ENCODE assay signal across 7 mouse cellular contexts in the genomic region with DNA sequence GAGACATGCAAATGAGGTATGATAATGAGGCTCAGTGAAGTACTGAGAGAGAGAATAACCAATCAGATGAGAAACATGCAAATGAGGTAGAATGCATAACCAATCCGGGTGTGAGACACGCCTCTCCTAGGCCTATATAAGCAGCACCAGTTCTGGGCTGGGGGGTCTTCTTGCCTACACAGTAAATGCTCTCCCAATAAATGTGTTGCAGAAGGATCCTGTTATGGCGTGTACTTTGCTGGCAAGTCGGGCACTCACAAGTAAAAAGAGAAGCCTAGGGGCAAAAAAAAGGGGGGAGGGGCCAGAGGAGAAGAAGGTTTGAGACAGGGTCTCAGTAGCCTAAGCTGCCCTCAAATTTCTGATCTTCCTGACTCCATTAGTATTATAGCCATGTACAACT. TPM values are rescaled to one million over a fixed set of nuclear protein-coding genes. Genes with fewer than 3 reads are reported as not detected.
DNase-seq lines count a peak whose midpoint lies in the region; ATAC-seq and TF ChIP-seq lines count a peak whose summit lies in the region.
"Not testable (repeated sequence)": the region's sequence is repeated elsewhere in the genome, so short reads cannot be mapped to it uniquely, and the experiment has no call there.
"Had no signal": no experiment of that assay in that cellular context is flagged by ENCODE, and none has a peak within 500 bp of the region (broad histone marks: within the 10 kb centered on the region; RNA-seq: fewer than 3 reads in every experiment).

No protein-coding gene starts in this region.

- not testable (repeated sequence) for TF ChIP-seq EP300 in CH12.LX (IDR thresholded peaks at IDR 0.05; ENCODE audit: low read length); MEL (IDR thresholded peaks at IDR 0.05; ENCODE audit: low read depth in 1 of 2, low read length in 2 of 2); liver, postnatal 0 days (IDR thresholded peaks at IDR 0.05; ENCODE audit: low read depth)

- H3K4me2 ChIP-seq in CH12.LX (ENCODE audit: insufficient read depth, low read depth, poor library complexity, severe bottlenecking); liver, postnatal 0 days (ENCODE audit: low read depth, low read length); midbrain, embryonic 11.5 days: not testable (repeated sequence)

- H3K4me1 ChIP-seq in CH12.LX (ENCODE audit: control insufficient read depth in 1 of 2, insufficient read depth in 2 of 2): peaks cover 59 to 91% of the 10 kb centered on the region in 2 experiments
- H3K4me1 ChIP-seq in MEL (ENCODE audit: control insufficient read depth in 1 of 2, insufficient read depth in 2 of 2, low read length in 2 of 2); liver, postnatal 0 days (ENCODE audit: insufficient read depth); midbrain, embryonic 11.5 days (ENCODE audit: control insufficient read depth, insufficient read depth, low read length): not testable (repeated sequence)

- TF ChIP-seq RAD21 in CH12.LX (IDR thresholded peaks at IDR 0.05; ENCODE audit: low read depth, low read length); MEL (IDR thresholded peaks at IDR 0.05; ENCODE audit: low read depth, low read length): not testable (repeated sequence)

- peaks cover 23 to 65% of the 10 kb centered on the region in 2 experiments for H3K36me3 ChIP-seq in CH12.LX (replicated peaks in 1 of 2; ENCODE audit: control insufficient read depth in 1 of 2, insufficient read depth in 1 of 2, low read length in 1 of 2)
- not testable (repeated sequence) for H3K36me3 ChIP-seq in MEL (ENCODE audit: control insufficient read depth in 1 of 2, insufficient read depth in 2 of 2, low read length in 2 of 2); liver, postnatal 0 days (replicated peaks; ENCODE audit: insufficient read depth, low read length); midbrain, embryonic 11.5 days (ENCODE audit: control insufficient read depth, insufficient read depth, low read length)

- TF ChIP-seq CTCF in CH12.LX (conservative IDR thresholded peaks at IDR 0.05 in 1 of 2, IDR thresholded peaks at IDR 0.05 in 1 of 2; ENCODE audit: low read depth in 2 of 2, low read length in 2 of 2); MEL (IDR thresholded peaks at IDR 0.05 in 2 of 3, conservative IDR thresholded peaks at IDR 0.05 in 1 of 3; ENCODE audit: control insufficient read depth in 1 of 3, insufficient read depth in 1 of 3, low read depth in 2 of 3, low read length in 3 of 3, poor library complexity in 1 of 3, severe bottlenecking in 1 of 3); liver, postnatal 0 days (IDR thresholded peaks at IDR 0.05; ENCODE audit: low read depth): not testable (repeated sequence)

- 86% methylated on average over 4 of the region's 4 CpGs for WGBS in liver, postnatal 0 days (ENCODE audit: insufficient replicate concordance)
- 95% methylated on average over 4 of the region's 4 CpGs for WGBS in midbrain, embryonic 11.5 days

- ATAC-seq in liver, postnatal 0 days: peak; percentile 12; the same call in 1 of the 2 replicates
- not testable (repeated sequence) for ATAC-seq in midbrain, embryonic 11.5 days (ENCODE audit: low FRiP score)

- not testable (repeated sequence) for H3K27me3 ChIP-seq in CH12.LX (replicated peaks); MEL (ENCODE audit: control insufficient read depth in 1 of 2, insufficient read depth in 2 of 2, low read length in 2 of 2); liver, postnatal 0 days (ENCODE audit: insufficient read depth, low read length); midbrain, embryonic 11.5 days (ENCODE audit: control insufficient read depth, insufficient read depth, low read length)

- H3K4me3 ChIP-seq in CH12.LX (replicated peaks in 1 of 3; ENCODE audit: low read depth in 2 of 3, low read length in 2 of 3, poor library complexity in 1 of 3); MEL (ENCODE audit: control insufficient read depth in 1 of 2, insufficient read depth in 1 of 2, low read depth in 2 of 2, low read length in 2 of 2); liver, postnatal 0 days (ENCODE audit: low read depth, low read length); midbrain, embryonic 11.5 days (ENCODE audit: low read depth, low read length): not testable (repeated sequence)

- peak overlapping the region; percentile 100 for H3K27ac ChIP-seq in CH12.LX (ENCODE audit: insufficient read depth, low read depth)
- H3K27ac ChIP-seq in MEL (ENCODE audit: control insufficient read depth, low read depth, low read length); liver, postnatal 0 days (ENCODE audit: low read depth); midbrain, embryonic 11.5 days (ENCODE audit: low read depth, low read length): not testable (repeated sequence)

- in situ Hi-C loops in CH12.LX (cut with MboI; ENCODE audit: low pct_ligation_motif_present, low pct_unique_long_range_greater_than_20kb, low sequenced_read_pairs): not testable (repeated sequence)

- peaks cover 18% of the 10 kb centered on the region for H3K9me3 ChIP-seq in CH12.LX (replicated peaks; ENCODE audit: low read length)
- H3K9me3 ChIP-seq in MEL (replicated peaks; ENCODE audit: insufficient read depth, low read length); liver, postnatal 0 days (ENCODE audit: low read length); midbrain, embryonic 11.5 days (ENCODE audit: control insufficient read depth, low read length): not testable (repeated sequence)

- not testable (repeated sequence) for DNase-seq in CH12.LX (ENCODE audit: extremely low read depth); MEL (ENCODE audit: low read depth, low spot score); liver, postnatal 0 days
- DNase-seq in midbrain, embryonic 11.5 days (ENCODE audit: low spot score, missing footprints): peak; percentile 79

- TF ChIP-seq POLR2A in CH12.LX (IDR thresholded peaks at IDR 0.05; ENCODE audit: low read depth, low read length); MEL (IDR thresholded peaks at IDR 0.05; ENCODE audit: control insufficient read depth in 1 of 2, insufficient read depth in 1 of 2, low read depth in 1 of 2, low read length in 2 of 2, poor library complexity in 1 of 2): not testable (repeated sequence)

- dilution Hi-C loops in CH12.LX (cut with MboI; ENCODE audit: extremely low pct_ligation_motif_present, extremely low pct_unique_long_range_greater_than_20kb, low sequenced_read_pairs): not testable (repeated sequence)

- not testable (repeated sequence) for H3K9ac ChIP-seq in CH12.LX (ENCODE audit: insufficient read depth, low read depth); MEL (ENCODE audit: control insufficient read depth, low read depth, low read length, poor library complexity, severe bottlenecking); liver, postnatal 0 days (replicated peaks); midbrain, embryonic 11.5 days (ENCODE audit: low read length)

- H3K79me2 ChIP-seq in CH12.LX (replicated peaks; ENCODE audit: control insufficient read depth, extremely low read depth, insufficient read depth, poor library complexity, severe bottlenecking): peaks cover 60% of the 10 kb centered on the region
- not testable (repeated sequence) for H3K79me2 ChIP-seq in MEL (ENCODE audit: control insufficient read depth, insufficient read depth, low read length, poor library complexity)

RNA-seq across cellular contexts. Expression of a gene that starts 20.9 kb away (rescaled TPM):
- 0.21 and 0.30 TPM in 2 replicates for total RNA-seq in CH12.LX (2012; rRNA removed)
- 0.11 and 0.20 TPM in 2 replicates for total RNA-seq in CH12.LX (2014; rRNA removed)
- 2.1 and 2.6 TPM in 2 replicates for polyA plus RNA-seq in CH12.LX (2012; ENCODE audit: insufficient read length, low read depth)
- total RNA-seq in MEL (2012; rRNA removed): 0.08 TPM in 1 of 2 replicates, not detected in the other
- under 1 TPM in 1 of 2 experiments, not detected in 1; 0.08 TPM for polyA plus RNA-seq in MEL (2012; ENCODE audit: insufficient read depth in 1 of 2, insufficient read length in 2 of 2, low read depth in 1 of 2, low replicate concordance in 2 of 2, missing spikeins in 1 of 2)
- polyA plus RNA-seq in liver, postnatal 0 days (2015; fragmentation: Nextera tagmentation; extraction: Ambion mirVana): 0.11 TPM in 1 of 2 replicates, not detected in the other
- 0.05 and 0.22 TPM in 2 replicates for polyA plus RNA-seq in midbrain, embryonic 11.5 days (2014; fragmentation: Nextera tagmentation; extraction: Ambion mirVana)
- polyA plus RNA-seq: activated CD4-positive, CD25-positive, alpha-beta regulatory T cell, adult 4 months; C2C12; G1E had no signal

RNA-seq across cellular contexts. Expression of a gene that starts 34.0 kb away (rescaled TPM):
- total RNA-seq in CH12.LX (2012; rRNA removed): 21.3 and 35.7 TPM in 2 replicates
- 14.0 and 17.0 TPM in 2 replicates for total RNA-seq in CH12.LX (2014; rRNA removed)
- polyA plus RNA-seq in CH12.LX (2012; ENCODE audit: insufficient read length, low read depth): 85.8 and 96.4 TPM in 2 replicates
- 0.26 TPM in 1 of 2 replicates, not detected in the other for total RNA-seq in MEL (2012; rRNA removed)
- polyA plus RNA-seq in MEL (2012; ENCODE audit: insufficient read depth in 1 of 2, insufficient read length in 2 of 2, low read depth in 1 of 2, low replicate concordance in 2 of 2, missing spikeins in 1 of 2): under 1 TPM in 1 of 2 experiments, not detected in 1; 0.11 TPM
- 12.8 and 15.1 TPM in 2 replicates for polyA plus RNA-seq in liver, postnatal 0 days (2015; fragmentation: Nextera tagmentation; extraction: Ambion mirVana)
- 1.6 and 2.1 TPM in 2 replicates for polyA plus RNA-seq in midbrain, embryonic 11.5 days (2014; fragmentation: Nextera tagmentation; extraction: Ambion mirVana)
- polyA plus RNA-seq: G1E had no signal

RNA-seq across cellular contexts. Expression of a gene that starts 35.6 kb away (rescaled TPM):
- total RNA-seq in CH12.LX (2012; rRNA removed) (30.9 and 32.4 TPM in 2 replicates), CH12.LX (2014; rRNA removed) (26.6 and 28.3 TPM in 2 replicates), MEL (2012; rRNA removed) (10.3 and 13.0 TPM in 2 replicates)
- polyA plus RNA-seq in CH12.LX (2012; ENCODE audit: insufficient read length, low read depth) (31.1 and 35.1 TPM in 2 replicates), MEL (2012; ENCODE audit: insufficient read depth in 1 of 2, insufficient read length in 2 of 2, low read depth in 1 of 2, low replicate concordance in 2 of 2, missing spikeins in 1 of 2) (10 to 100 TPM in 1 of 2 experiments, not detected in 1; 20.8 TPM)
- 18.5 and 18.7 TPM in 2 replicates for polyA plus RNA-seq in liver, postnatal 0 days (2015; fragmentation: Nextera tagmentation; extraction: Ambion mirVana)
- 6.4 and 7.0 TPM in 2 replicates for polyA plus RNA-seq in midbrain, embryonic 11.5 days (2014; fragmentation: Nextera tagmentation; extraction: Ambion mirVana)

RNA-seq across cellular contexts. Expression of a gene that starts 50.3 kb away (rescaled TPM):
- total RNA-seq in CH12.LX (2012; rRNA removed) (23.4 and 26.0 TPM in 2 replicates), CH12.LX (2014; rRNA removed) (11.8 and 14.4 TPM in 2 replicates), MEL (2012; rRNA removed) (18.0 TPM in 2 replicates)
- polyA plus RNA-seq in CH12.LX (2012; ENCODE audit: insufficient read length, low read depth) (57.5 and 65.8 TPM in 2 replicates), MEL (2012; ENCODE audit: insufficient read depth in 1 of 2, insufficient read length in 2 of 2, low read depth in 1 of 2, low replicate concordance in 2 of 2, missing spikeins in 1 of 2) (10 to 100 TPM in 1 of 2 experiments, not detected in 1; 69.8 TPM)
- 40.0 and 40.4 TPM in 2 replicates for polyA plus RNA-seq in liver, postnatal 0 days (2015; fragmentation: Nextera tagmentation; extraction: Ambion mirVana)
- 33.4 and 37.9 TPM in 2 replicates for polyA plus RNA-seq in midbrain, embryonic 11.5 days (2014; fragmentation: Nextera tagmentation; extraction: Ambion mirVana)

RNA-seq across cellular contexts. Expression of a gene that starts 56.3 kb away (rescaled TPM):
- total RNA-seq in CH12.LX (2012; rRNA removed) (117 and 154 TPM in 2 replicates), CH12.LX (2014; rRNA removed) (42.7 and 45.5 TPM in 2 replicates), MEL (2012; rRNA removed) (48.2 and 52.5 TPM in 2 replicates)
- polyA plus RNA-seq in CH12.LX (2012; ENCODE audit: insufficient read length, low read depth) (263 and 318 TPM in 2 replicates), MEL (2012; ENCODE audit: insufficient read depth in 1 of 2, insufficient read length in 2 of 2, low read depth in 1 of 2, low replicate concordance in 2 of 2, missing spikeins in 1 of 2) (10 to 100 TPM in 1 of 2 experiments, not detected in 1; 64.2 TPM)
- polyA plus RNA-seq in liver, postnatal 0 days (2015; fragmentation: Nextera tagmentation; extraction: Ambion mirVana): 46.7 and 50.0 TPM in 2 replicates
- 83.9 and 84.6 TPM in 2 replicates for polyA plus RNA-seq in midbrain, embryonic 11.5 days (2014; fragmentation: Nextera tagmentation; extraction: Ambion mirVana)
